Mouse (Mus musculus) layer of hippocampus, postnatal 25 days (tissue): ENCODE measurements around the gene Ntrk2. TPM values are rescaled to one million over a fixed set of nuclear protein-coding genes. Genes with fewer than 3 reads are reported as not detected.

ENCODE experiments used
- DNase-seq, 2 experiments: peaks; one replicate each; pipeline ENCODE4 v3.0.0; 2022; ENCODE audit warnings: mixed read lengths in 2 of 2, low spot score in 1 of 2; ENCODE audit errors: extremely low spot score in 1 of 2
- total RNA-seq, 2 experiments: library from RNA; stranded (reverse); gene quantifications; 2 replicates each; pipeline ENCODE4 v1.2.3; 2021

The Ntrk2 gene
- total RNA-seq, 2 experiments from 2014 or later, result 319 to 331 TPM

- DNase-seq, result no peak
Measured at GRCm38 (mm10) chr13:58840731-58841359, 34.5 kb downstream of the Ntrk2 start.

GRCm38 (mm10) chr13:58843826-58844225, 37.5 kb downstream of the Ntrk2 start:
- no peak for DNase-seq

DNA sequence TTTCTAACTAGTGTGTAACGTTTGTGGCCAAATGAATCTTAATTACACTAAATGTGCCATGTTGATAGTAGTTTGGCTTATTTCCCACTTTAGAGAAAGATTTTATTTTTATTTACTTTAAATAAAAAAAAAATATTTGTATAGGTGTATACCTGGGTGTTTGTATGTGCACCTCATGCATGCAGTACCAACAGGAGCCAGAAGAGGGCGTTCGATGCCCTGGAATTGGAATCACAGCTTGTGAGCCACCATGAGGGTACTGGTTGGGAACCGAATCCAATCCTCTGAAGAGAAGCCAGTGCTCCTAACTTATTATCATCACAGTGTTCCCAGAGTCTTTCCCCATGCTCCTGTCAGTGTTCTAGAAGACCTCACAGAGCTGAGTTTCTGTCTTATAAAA, 42.2 kb downstream of the Ntrk2 start:
- DNase-seq, result no peak

DNA sequence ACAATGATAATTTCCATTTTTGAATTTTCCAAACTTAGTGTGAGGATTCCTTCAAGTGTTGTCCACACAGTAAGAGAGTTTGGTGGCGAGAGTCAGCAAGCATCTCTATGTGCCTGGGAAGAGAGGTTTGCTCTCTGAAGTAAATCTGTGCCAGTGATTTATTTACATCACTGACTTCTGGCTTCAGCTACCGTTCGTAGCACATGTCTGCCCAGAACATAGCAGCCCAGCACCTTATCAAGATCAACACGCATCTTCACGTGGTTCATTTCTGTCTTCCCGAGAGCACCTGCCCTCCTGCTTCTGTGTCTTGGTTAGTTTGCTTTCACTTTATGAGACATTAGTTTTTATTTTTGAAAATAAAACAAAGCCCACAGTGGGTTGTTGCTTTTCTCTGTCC, 47.3 kb downstream of the Ntrk2 start:
- no peak for DNase-seq

- DNase-seq, result no peak
Measured at GRCm38 (mm10) chr13:58866239-58866638, 59.9 kb downstream of the Ntrk2 start.

- DNase-seq, result no peak
Measured at GRCm38 (mm10) chr13:58866776-58867435, 60.5 kb downstream of the Ntrk2 start.

DNA sequence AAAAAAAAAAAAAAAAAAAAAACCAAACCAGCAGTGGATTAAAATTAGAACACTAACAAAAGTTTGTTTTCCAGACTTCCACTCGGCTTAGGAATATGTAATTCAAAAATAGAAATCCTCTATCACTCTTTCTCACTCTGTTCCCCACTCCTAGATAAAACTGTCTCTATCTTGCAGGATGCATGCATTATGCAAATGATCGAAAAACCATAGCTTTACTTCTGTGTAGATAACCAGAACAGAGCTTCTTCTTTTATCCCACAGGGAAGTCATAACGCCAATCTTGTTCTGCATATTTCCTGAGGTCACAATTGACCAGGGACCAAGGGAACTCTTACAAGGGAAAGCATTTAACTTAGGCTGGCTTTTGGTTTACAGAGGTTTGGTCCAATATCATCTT, 76.1 kb downstream of the Ntrk2 start:
- no peak for DNase-seq

DNA sequence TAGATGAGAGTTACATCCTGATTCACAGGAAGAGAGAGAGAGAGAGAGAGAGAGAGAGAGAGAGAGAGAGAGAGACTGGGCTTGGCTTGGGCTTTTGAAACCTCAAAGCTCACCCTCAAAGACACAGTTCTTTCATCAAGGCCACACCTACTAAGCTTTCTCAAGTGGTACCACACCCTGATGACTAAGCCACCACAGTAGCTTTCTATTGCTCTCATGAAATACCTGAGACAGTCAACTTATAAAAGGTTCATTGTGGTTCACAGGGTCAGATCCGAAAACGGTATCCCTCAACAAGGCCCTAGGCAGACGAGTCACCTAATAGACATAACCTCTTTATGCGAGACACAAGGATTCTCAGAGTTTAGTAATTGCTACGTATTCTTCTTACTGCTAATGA, 76.5 kb downstream of the Ntrk2 start:
- DNase-seq, result no peak

- no peak for DNase-seq
Measured at GRCm38 (mm10) chr13:58886108-58886507, 79.7 kb downstream of the Ntrk2 start.

DNA sequence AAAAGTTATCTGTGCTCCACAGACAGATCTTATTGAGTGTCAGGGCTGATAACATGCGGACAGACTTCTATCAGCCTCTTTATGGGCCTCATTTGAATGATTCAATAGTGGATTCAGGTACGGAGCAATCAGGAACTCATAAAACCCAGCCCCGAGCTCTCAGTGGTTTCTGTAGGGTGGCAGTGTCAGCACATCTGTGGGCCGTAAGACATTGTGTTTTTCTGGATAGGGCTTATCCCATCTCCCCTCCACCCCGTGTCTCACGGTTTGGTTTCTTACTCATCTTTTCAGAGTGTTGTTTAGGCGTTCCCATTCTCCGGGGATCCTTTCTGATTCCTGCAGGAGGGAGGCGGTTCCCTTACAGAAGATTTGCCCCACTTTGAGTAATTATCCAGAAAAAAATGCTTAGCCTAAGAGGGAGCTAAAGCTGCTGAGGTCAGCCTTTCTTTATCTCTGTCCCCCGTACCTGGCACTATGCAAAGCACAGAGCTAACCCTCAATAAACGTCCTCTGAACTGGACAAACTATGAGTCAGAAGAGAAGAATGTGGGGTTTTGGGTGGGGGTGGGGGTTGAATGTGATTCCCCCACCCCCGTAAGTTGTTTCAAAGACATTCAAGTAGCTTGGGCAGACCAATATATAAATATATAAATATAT, 90.0 kb downstream of the Ntrk2 start:
- no peak for DNase-seq

GRCm38 (mm10) chr13:58899337-58899736, 93.0 kb downstream of the Ntrk2 start:
- no peak for DNase-seq

DNA sequence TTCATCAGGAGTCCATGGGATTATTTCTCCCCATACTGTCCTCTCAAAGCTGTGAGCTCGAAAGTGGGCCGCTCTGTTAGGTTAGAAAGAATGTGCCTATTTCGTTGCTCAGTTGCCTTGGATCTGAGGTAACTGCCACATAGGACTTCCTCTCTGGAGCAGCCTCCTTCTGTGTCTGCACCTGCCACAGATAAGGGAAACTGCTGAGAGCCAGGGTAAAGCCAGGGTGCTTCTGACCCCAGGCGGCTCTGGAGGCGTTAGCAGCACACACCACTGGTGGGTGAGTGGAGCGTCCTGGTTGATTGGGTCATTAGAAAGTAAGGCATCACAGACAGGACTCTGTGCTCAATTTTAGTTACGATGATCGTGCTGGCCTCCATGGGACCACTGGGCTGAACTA, 95.9 kb downstream of the Ntrk2 start:
- no peak for DNase-seq

- no peak for DNase-seq
Measured at GRCm38 (mm10) chr13:58904742-58905735, 98.7 kb downstream of the Ntrk2 start.

DNA sequence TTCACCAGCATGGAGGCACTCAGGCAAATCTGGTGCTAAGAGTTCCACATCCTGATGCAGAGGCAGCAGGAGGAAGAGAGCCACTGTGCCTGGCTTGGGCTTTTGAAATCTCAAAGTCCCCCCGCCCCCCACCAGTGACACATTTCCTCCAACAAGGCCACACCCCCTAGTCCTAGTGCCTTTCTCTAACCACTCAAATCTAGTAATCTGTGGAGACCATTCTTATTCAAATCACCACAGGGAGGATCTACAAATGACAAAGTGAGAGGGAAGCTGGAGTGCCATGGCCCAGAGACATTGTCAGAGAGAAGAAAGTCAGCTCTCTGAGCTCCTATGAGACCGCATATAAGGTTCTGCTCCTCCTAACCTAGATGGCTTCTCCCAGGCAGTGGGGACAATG, 105.6 kb downstream of the Ntrk2 start:
- no peak for DNase-seq

GRCm38 (mm10) chr13:58912559-58912958, 106.2 kb downstream of the Ntrk2 start:
- DNase-seq, result no peak

DNA sequence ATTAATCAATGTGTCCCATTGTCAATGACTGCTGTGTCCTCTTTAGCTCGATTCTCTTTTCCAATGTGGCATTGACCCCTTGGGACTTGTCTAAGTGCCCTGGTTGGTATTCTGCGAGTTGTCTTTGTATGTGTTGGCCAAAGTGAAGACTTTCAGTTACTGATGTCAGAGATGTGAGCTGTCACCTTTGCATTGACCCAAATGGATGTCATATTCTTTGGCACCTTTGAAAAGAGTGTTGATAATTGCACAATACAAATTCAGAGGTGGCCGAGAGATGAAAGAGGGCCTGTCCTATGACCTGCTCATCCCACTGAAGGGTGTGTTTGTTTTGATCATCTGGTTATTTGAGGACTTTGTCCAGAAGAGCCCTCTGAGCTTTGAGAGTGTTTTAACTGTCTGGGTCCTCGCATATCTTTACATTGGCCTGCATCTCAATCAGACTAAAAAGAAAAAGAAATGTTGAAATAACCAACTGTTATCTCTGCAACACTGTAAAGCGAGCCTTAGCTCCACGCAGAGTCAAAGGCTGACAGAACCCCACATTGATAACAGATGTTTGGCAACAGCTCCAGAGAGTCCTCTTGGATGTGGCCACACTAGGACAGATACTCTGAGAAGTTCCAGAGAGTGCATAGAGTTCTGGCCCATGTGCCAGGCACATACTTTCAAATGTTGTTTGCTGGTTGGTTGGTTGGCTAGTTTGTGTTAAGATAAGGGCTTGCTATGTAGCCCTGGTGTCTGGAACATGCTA, 107.9 kb downstream of the Ntrk2 start:
- DNase-seq, result no peak

DNA sequence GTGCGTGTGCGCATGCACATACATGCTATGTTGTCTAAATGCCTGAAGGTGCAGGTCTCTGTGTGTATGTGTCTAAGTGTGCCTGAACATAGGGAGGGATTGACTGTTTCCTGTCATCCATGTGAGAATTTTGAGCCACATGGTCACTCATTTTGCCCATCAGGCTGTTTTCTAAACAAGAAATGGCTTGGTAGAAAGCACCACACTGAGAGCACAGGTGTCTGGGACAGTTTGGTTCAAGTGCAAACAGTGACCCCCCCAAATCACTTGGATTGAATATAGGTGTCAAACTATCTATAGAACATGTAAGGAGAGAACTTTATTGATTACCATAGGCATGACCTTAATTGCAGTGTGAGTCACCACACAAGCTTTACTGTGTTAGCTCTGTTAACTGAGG, 110.0 kb downstream of the Ntrk2 start:
- no peak for DNase-seq

- DNase-seq, result no peak
Measured at GRCm38 (mm10) chr13:58920241-58920640, 113.9 kb downstream of the Ntrk2 start.

- DNase-seq, result no peak
Measured at GRCm38 (mm10) chr13:58921255-58921654, 114.9 kb downstream of the Ntrk2 start.

GRCm38 (mm10) chr13:58921705-58922104, 115.3 kb downstream of the Ntrk2 start:
- DNase-seq, result no peak
